Mouse (Mus musculus) forebrain, postnatal 0 days (tissue): ENCODE measurements at regions not wholly inside any gene's neighbourhood (a gene's known extent, or its start where the extent isn't known, plus 50 kb on each side); places are given as distances from the start of the nearest gene placed in this dataset.

Experiments
- ATAC-seq: fragments of 200-750 bp; cut with Nextera tagmentation; 2 replicates; pipeline ENCODE4 v1.8.0; 2017; ENCODE audit warnings: mild to moderate bottlenecking, moderate library complexity
- DNase-seq: peaks from one replicate; pipeline ENCODE4 v3.0.0-alpha.2; 2015
- H3K27ac ChIP-seq: fragments of 300-500 bp; sonication (generic); 2 replicates; pipeline ENCODE4 v1.5.1; 2014; ENCODE audit warnings: low read depth, mild to moderate bottlenecking, antibody characterized with exemption, low read length, moderate library complexity, mixed read lengths
- H3K27me3 ChIP-seq: fragments of 300-500 bp; sonication (generic); 2 replicates; pipeline ENCODE4 v1.6.1; 2014; ENCODE audit warnings: mild to moderate bottlenecking, low read length, mixed read lengths; ENCODE audit not compliant: insufficient read depth
- H3K36me3 ChIP-seq: fragments of 300-500 bp; sonication (generic); 2 replicates; pipeline ENCODE4 v1.6.1; 2014; ENCODE audit warnings: mild to moderate bottlenecking, moderate library complexity; ENCODE audit not compliant: insufficient read depth
- H3K4me1 ChIP-seq: fragments of 300-500 bp; sonication (generic); 2 replicates; pipeline ENCODE4 v1.6.1; 2014; ENCODE audit warnings: antibody characterized with exemption; ENCODE audit not compliant: insufficient read depth
- H3K4me2 ChIP-seq: fragments of 300-500 bp; sonication (generic); 2 replicates; pipeline ENCODE4 v1.6.1; 2014; ENCODE audit warnings: low read depth, mild to moderate bottlenecking, moderate library complexity
- H3K4me3 ChIP-seq: fragments of 300-500 bp; sonication (generic); 2 replicates; pipeline ENCODE4 v1.5.1; 2014; ENCODE audit warnings: low read depth, low read length, mixed read lengths
- H3K9ac ChIP-seq: fragments of 300-500 bp; sonication (generic); 2 replicates; pipeline ENCODE4 v1.6.1; 2014; ENCODE audit warnings: mild to moderate bottlenecking
- H3K9me3 ChIP-seq: fragments of 300-500 bp; sonication (generic); 2 replicates; pipeline ENCODE4 v1.6.1; 2016; ENCODE audit warnings: low read length
- CTCF ChIP-seq: sonication (generic); IDR thresholded peaks from 2 replicates; pipeline ENCODE4 v1.5.1; 2016; ENCODE audit warnings: antibody characterized with exemption, control low read depth, low read depth
- WGBS: fragments of 180-500 bp; shearing (Covaris S2); extraction: QIAGEN DNeasy Blood & Tissue Kit; methylation state at CpG from one replicate; pipeline ENCODE4 v1.1.7; 2014; 5-methylcytosine and 5-hydroxymethylcytosine counted together

DNA sequence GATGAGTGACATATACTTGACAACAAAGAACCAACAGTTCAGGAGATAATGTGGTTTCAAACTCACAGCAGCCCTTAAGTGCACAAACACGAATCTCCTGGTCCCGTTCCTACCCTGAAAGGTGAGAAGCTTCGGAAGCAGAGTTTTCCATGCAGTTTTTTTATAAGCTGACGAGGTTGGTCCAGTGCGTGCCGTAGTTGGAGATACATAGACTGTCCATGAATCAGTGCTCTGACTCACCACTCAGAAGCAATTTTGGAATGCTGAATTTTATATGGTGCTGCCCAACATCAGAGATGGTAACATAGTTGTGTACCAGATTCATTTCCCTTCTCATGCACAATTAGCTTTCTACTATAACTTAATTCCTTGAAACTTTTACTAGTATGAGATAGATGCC lies 2263.3 kb upstream of the Gm7489 start:
- no peaks in the 10 kb centered on the region for H3K36me3 ChIP-seq
- no peak overlapping the region for H3K9ac ChIP-seq
- no peak overlapping the region for H3K27ac ChIP-seq
- no peaks in the 10 kb centered on the region for H3K9me3 ChIP-seq
- 94% methylated on average over 6 of the region's 6 CpGs for WGBS
- ATAC-seq (no peak), DNase-seq (no peak)
- no peak for TF ChIP-seq CTCF
- no peaks in the 10 kb centered on the region for H3K27me3 ChIP-seq
- H3K4me2 ChIP-seq, result no peak overlapping the region
- no peak overlapping the region for H3K4me3 ChIP-seq
- no peaks in the 10 kb centered on the region for H3K4me1 ChIP-seq

GRCm38 (mm10) chr15:51627463-51627862 lies 2257.2 kb upstream of the Gm7489 start:
- no peak for TF ChIP-seq CTCF
- no peak overlapping the region for H3K4me2 ChIP-seq
- no peak overlapping the region for H3K27ac ChIP-seq
- H3K9me3 ChIP-seq, result no peaks in the 10 kb centered on the region
- DNase-seq, result peak; percentile 73
- H3K4me3 ChIP-seq, result no peak overlapping the region
- no peak overlapping the region for H3K9ac ChIP-seq
- no peaks in the 10 kb centered on the region for H3K36me3 ChIP-seq
- WGBS, result 60% methylated on average over 5 of the region's 5 CpGs
- no peaks in the 10 kb centered on the region for H3K4me1 ChIP-seq
- ATAC-seq, result peak; percentile 81
- no peaks in the 10 kb centered on the region for H3K27me3 ChIP-seq

- Histone ChIP-seq H3K36me3 (no peaks in the 10 kb centered on the region), H3K4me1 (no peaks in the 10 kb centered on the region), H3K27ac (no peak overlapping the region), H3K9ac (no peak overlapping the region), H3K4me2 (no peak overlapping the region), H3K27me3 (no peaks in the 10 kb centered on the region), H3K9me3 (no peaks in the 10 kb centered on the region), H3K4me3 (no peak overlapping the region)
- 30% methylated on average over 4 of the region's 4 CpGs for WGBS
- no peak for ATAC-seq
- TF ChIP-seq CTCF, result no peak
- no peak for DNase-seq
Measured at GRCm38 (mm10) chr15:51628518-51628917, 2256.2 kb upstream of the Gm7489 start.

- no peaks in the 10 kb centered on the region for H3K36me3 ChIP-seq
- H3K27me3 ChIP-seq, result no peaks in the 10 kb centered on the region
- no peaks in the 10 kb centered on the region for H3K9me3 ChIP-seq
- no peak for ATAC-seq
- WGBS, result 48% methylated on average over 10 of the region's 10 CpGs
- H3K4me2 ChIP-seq, result no peak overlapping the region
- H3K4me3 ChIP-seq, result no peak overlapping the region
- H3K27ac ChIP-seq, result no peak overlapping the region
- peaks cover 5% of the 10 kb centered on the region; the same call in 1 of the 2 replicates for H3K4me1 ChIP-seq
- no peak for TF ChIP-seq CTCF
- H3K9ac ChIP-seq, result no peak overlapping the region
- no peak for DNase-seq
Measured at GRCm38 (mm10) chr15:51631881-51632280, 2252.8 kb upstream of the Gm7489 start.

DNA sequence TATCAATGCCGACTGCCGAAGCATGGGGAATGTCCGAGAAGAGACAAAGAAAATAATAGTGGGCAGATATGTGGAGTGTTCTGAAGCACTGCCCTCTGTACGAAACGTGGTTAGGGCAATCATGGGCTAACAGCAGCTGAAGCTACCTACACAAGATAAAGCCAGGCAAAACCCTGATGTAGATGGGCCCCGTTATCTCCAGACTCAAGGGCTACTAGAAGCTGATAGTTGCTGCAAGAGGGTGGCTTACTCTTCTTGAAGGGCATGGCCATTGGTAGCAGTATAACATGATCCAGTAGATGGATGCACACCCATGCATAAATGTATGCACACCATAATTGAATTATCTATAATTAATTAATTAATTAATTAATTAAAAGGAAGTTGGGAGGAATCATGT lies 2251.6 kb upstream of the Gm7489 start:
- Histone ChIP-seq H3K27me3 (no peaks in the 10 kb centered on the region), H3K27ac (no peak overlapping the region), H3K4me1 (peaks cover 5% of the 10 kb centered on the region; the same call in 1 of the 2 replicates), H3K36me3 (no peaks in the 10 kb centered on the region), H3K4me2 (no peak overlapping the region), H3K9me3 (no peaks in the 10 kb centered on the region), H3K9ac (no peak overlapping the region), H3K4me3 (no peak overlapping the region)
- TF ChIP-seq CTCF, result no peak
- DNase-seq (no peak), ATAC-seq (no peak)
- WGBS, result 81% methylated on average over 6 of the region's 6 CpGs

DNA sequence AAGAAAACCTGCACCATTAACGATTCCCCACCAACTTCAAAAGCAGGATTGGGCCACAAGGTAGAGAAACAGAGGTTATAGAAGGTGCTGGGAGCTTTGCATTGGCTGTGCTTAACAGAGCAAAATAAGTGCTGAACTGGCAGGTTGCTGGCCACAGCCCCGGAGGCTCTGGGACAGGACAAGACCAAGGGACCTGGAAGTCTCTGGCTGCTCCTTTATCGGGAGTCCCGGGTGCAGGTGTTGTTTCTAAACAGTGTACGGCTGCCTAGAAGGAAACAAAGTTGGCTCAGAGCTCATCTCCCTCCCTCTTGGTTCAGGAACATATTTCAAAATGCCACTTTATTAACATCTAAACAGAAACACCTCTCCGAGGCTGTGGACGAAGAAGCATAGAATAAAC lies 2250.0 kb upstream of the Gm7489 start:
- no peak for ATAC-seq
- peak overlapping the region; percentile 27; the same call in 1 of the 2 replicates for H3K4me3 ChIP-seq
- 0 out of 2 replicates have a peak overlapping the region, but pooled peaks have one; percentile 9 for H3K27ac ChIP-seq
- H3K4me1 ChIP-seq, result peaks cover 5% of the 10 kb centered on the region; the same call in 1 of the 2 replicates
- no peaks in the 10 kb centered on the region for H3K27me3 ChIP-seq
- peak overlapping the region; percentile 45 for H3K4me2 ChIP-seq
- DNase-seq, result peak; percentile 36
- TF ChIP-seq CTCF, result no peak
- peak overlapping the region; percentile 31; the same call in 1 of the 2 replicates for H3K9ac ChIP-seq
- 11% methylated on average over 7 of the region's 7 CpGs for WGBS
- no peaks in the 10 kb centered on the region for H3K9me3 ChIP-seq
- no peaks in the 10 kb centered on the region for H3K36me3 ChIP-seq

- peak overlapping the region; percentile 45 for H3K4me2 ChIP-seq
- H3K9me3 ChIP-seq, result no peaks in the 10 kb centered on the region
- H3K4me3 ChIP-seq, result peak overlapping the region; percentile 27
- H3K27ac ChIP-seq, result 0 out of 2 replicates have a peak overlapping the region, but pooled peaks have one; percentile 9
- H3K36me3 ChIP-seq, result no peaks in the 10 kb centered on the region
- TF ChIP-seq CTCF, result no peak
- peaks cover 5% of the 10 kb centered on the region; the same call in 1 of the 2 replicates for H3K4me1 ChIP-seq
- DNase-seq (peak; percentile 52), ATAC-seq (peak; percentile 20; the same call in 1 of the 2 replicates)
- H3K27me3 ChIP-seq, result no peaks in the 10 kb centered on the region
- peak overlapping the region; percentile 31; the same call in 1 of the 2 replicates for H3K9ac ChIP-seq
- 13% methylated on average over 21 of the region's 21 CpGs for WGBS
Measured at GRCm38 (mm10) chr15:51635129-51635920, 2249.4 kb upstream of the Gm7489 start.
